Mouse (Mus musculus) frontal cortex, adult 2 months (tissue): ENCODE measurements at regions not wholly inside any gene's neighbourhood (a gene's known extent, or its start where the extent isn't known, plus 50 kb on each side); places are given as distances from the start of the nearest gene placed in this dataset.
"Not testable (repeated sequence)": the region's sequence is repeated elsewhere in the genome, so short reads cannot be mapped to it uniquely, and the experiment has no call there.

Experiments
- DNase-seq, 2 experiments: peaks; one replicate each; pipeline ENCODE4 v3.0.0; 2022; ENCODE audit warnings: low spot score in 1 of 2; ENCODE audit errors: extremely low spot score in 1 of 2

- DNase-seq: no peak
Observed at GRCm38 (mm10) chr1:176511467-176511866, 236.4 kb upstream of the Pld5 start.

GRCm38 (mm10) chr1:176505441-176505840, 230.3 kb upstream of the Pld5 start:
- DNase-seq: no peak

DNA sequence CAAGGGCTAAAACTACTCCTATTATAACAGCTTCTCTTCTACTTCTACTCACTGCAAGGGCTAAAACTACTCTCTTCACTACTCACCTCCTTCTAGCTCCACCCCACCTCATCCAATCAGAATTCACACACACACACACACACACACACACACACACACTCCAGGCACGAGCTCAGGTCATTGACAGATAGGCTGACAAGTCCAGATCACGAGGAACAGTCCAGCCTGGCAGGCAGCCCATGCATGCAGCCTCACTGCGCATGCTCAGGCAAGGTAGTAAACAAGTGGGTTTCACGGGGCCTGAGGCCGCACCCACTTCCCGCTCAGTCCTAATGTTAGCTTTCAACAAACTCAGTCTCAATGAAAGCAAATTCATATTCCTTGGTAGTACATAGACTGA, 229.6 kb upstream of the Pld5 start:
- not testable (repeated sequence) for DNase-seq

DNA sequence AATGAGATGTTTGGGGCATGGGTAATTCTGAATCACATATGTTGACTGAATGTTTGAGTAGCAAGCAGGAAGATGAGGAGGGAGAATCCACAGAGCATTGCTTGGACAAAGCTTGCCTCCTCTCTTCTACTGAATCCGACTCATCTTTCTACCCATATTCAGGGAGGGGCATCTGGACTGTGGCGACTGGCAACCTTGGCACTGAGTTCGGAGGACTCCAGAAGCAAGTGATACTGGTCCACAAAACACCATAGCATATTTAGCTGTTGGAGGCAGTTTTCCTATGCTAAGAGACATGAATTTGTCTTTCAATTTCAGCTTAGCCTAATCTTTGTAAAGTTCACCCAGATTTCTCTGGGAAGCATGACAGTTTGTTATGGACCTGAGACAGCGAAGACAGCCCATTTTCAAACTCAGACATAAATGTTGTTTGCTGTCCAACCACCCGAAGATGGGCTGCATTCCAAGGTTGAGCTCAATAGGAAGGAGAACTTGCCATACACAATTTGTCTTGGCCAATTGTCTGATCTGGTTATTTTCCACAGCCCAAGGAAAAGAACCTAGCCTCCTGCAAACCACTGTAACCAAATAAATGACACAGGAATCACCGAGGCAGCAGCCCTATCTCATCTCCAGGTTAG, 224.0 kb upstream of the Pld5 start:
- no peak for DNase-seq

DNA sequence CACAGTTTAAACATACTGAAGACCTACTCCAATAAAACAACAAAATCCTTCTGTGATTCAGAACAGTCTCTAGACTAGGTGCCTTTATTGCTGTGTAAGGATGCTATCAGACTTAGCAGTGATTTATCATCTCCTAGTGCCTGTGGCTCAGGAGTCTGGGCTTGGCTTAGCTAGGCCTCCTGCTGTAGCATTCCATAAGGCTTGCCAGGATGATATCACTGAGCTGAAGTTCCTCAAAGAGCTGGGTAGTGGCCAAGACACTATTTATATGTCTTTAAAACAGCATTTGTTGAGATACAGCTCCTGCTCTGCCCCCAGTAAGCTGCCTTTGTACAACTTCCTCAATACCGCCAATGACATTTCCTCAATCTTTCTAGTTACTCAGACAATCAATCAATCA, 193.4 kb upstream of the Pld5 start:
- DNase-seq: peak; percentile 5 to 53

DNA sequence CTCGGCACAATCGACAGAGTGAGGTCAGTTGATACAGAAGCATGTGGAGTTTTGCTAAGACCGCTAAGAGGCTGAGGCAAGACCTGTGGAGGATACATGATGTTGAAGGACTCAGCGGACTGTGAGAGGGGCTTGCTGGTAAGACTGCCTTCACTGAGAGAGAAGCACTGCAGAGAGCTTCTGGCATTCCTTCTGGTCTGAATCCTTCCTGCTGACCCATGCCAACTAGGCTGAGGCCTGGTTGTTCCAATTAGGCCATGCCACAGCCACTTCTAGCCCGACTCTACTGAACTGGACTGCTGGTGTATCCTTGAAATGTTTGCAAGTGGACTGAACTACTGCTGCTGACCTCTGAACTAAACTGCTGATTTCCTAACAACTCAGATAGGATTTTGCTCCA, 187.0 kb upstream of the Pld5 start:
- DNase-seq: no peak

DNA sequence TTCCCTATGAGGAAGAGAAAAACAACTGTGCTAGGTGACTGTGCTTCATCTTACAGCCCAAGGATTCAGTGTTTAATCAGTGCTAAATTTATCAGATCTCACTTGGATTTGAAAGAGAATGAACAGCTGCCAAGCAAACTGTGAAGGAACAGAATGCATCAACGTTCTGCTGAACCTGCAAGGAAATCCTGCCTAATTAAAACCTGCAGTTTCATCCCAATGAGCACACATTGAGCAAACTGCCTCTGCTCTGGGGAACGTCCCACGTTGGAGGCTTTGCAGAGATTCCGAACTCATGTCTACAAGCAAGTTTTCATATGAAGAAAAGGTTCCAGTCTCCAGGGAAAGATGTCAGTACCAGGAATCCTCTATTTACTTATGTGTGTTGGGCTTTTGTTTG, 171.6 kb upstream of the Pld5 start:
- DNase-seq: peak; percentile 18 to 33

- DNase-seq: peak in 1 of 2 experiments; percentile 16
Observed at GRCm38 (mm10) chr1:176443712-176444111, 168.6 kb upstream of the Pld5 start.

DNA sequence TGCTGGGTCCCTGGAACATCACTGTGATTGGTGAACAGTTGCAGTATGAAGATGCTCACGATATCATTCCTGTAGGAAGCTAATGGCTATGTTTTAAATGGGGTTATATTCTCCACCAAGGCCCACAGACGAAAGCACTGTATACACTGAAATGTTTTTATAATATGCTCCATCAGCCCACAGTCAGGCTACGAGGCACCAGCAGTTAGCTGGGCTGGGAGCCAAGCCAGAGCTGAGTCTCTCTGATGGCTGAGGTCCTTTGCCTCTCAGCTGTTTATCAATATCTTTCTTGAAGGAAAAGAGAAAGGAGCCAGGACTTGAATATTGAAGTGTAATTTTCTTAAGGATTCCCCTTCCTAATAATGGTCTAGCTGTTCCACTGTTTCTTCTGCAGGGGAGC, 165.1 kb upstream of the Pld5 start:
- DNase-seq: no peak

GRCm38 (mm10) chr1:176427835-176428234, 152.7 kb upstream of the Pld5 start:
- DNase-seq: no peak

DNA sequence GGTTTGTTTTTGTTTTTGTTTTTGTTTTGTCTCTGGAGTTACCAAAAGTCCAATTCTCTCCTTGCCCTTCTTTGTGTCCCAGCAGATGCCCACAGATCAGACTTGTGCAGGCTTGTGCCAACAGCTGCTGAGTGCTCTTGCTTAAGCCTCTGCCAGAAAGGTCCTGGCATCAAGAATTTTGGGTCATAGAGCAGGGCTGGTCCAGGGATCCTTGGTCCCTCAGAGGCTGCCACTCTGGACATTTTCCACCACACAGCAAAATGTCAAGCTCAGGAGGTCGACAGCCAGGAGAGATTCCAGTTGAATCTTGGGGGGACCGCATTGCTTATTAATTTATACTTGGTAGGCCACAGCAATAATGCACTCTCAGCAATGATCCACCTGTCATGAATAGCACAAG, 151.9 kb upstream of the Pld5 start:
- DNase-seq: no peak

GRCm38 (mm10) chr1:176417251-176417650, 142.1 kb upstream of the Pld5 start:
- peak in 1 of 2 experiments; percentile 30 for DNase-seq

DNA sequence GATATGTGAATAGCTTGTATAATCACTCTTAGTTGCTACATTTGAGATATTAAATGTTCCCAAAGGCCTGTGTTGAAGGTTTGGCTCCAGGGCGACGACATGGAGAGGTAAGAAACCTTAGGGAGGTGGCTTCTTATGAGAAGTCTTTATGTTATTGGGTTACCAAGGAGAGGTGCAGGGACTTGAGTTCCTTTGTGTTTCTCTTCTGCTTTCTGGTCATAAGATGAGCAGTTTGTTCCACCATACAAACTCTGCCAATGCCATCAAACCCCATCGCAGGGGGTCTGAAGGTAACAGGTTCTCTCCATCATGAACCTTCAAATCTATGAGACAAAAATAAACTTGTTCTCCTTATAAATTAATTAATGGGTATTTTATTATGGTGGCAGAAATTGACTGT, 129.0 kb upstream of the Pld5 start:
- DNase-seq: no peak

GRCm38 (mm10) chr1:176379645-176380044, 104.5 kb upstream of the Pld5 start:
- no peak for DNase-seq

- DNase-seq: no peak
Observed at GRCm38 (mm10) chr1:176366900-176367299, 91.8 kb upstream of the Pld5 start.

- no peak for DNase-seq
Observed at GRCm38 (mm10) chr1:176360957-176361356, 85.8 kb upstream of the Pld5 start.

DNA sequence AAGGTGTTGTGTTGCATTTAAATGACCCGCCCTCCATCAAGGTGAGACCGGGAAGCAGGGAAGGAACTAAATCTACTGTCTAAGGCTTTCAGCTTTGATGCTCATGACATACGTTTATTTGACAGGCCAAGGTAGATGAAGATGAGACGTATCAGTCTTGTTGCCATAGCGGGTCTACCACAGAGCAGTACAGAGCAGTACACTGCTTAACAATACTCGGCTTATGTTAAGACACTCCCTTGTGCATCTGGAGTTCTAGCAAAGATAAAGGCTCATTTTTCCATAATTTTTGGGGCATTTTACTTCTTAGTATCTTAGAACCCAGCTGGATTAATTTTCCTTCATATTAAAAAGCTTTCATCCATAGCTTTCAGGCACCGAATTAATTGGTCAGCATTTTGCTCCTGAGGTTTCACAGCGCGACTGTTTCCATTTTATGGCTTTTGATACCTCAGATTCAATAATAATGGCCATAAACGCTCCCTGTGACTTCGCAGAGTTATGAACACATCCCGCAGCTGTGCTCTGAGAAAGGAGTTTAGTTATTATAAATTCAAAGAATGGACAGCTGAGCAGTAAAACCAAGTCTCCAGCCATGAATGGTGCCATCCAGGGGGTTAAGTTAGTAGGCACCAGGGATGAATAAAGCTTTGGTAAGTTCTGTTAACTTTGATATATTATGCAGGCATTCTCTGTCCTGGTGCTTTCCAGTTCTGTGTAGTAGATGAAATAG, 85.0 kb upstream of the Pld5 start:
- DNase-seq: no peak

DNA sequence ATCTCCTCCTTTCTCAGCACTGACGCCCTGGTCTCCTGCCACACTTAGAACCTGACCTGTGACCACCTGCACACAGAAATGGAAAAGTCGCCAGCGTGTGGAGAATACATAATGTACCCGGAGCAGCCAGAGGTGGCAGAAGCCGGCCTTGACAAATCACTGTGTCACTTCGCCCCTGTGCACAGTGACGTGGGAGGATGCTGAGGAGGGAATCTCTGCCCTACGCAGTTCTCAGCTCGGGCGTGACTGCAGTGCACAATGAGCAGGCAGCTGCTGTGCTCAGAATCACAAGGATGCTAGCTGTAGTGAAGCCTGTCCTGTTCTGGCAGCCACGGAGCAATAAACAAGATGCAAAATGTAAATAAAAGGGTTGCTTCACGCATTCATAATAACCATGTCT, 80.2 kb upstream of the Pld5 start:
- DNase-seq: peak; percentile 20 to 70

DNA sequence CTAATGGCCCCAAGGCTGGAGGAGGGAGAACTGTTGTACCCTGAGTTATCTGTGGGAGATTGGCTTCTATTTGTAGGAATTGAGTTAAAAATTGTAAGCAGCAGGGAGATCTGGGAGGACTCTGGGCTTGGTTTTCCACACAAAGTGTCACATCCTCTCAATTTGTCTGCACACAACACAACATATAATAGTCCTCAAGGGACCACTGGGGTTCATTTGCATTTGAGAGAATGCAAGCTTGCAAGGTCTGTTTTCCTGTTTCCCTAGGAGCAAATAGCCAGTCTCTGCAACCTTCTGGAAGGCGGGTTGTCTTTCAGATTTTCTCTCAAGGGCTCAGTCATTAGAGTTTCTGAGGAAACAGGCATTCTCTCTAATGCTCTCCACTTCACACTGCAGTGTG, 79.8 kb upstream of the Pld5 start:
- DNase-seq: peak in 1 of 2 experiments; percentile 1

DNA sequence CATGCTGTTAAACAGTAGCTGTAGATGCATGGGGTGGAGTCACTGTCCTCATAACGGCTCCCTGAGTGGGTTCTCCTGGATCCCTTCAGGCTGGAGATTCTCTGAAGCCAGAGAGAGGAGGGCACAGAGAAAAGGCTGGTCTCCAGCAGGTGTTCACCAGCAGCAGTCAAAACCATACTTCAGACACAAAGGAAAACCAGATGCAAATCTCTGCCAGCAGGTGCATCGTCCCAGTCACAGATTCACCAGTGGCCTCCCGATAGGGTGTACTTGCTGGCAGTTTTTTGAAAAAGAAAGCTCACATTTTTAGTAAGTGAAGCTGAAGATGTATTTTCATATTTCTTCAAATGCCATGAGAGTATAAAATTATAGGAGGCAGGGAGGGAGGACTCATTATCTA, 77.6 kb upstream of the Pld5 start:
- DNase-seq: no peak

- no peak for DNase-seq
Observed at GRCm38 (mm10) chr1:176349909-176350495, 74.9 kb upstream of the Pld5 start.

GRCm38 (mm10) chr1:176348129-176348528, 73.0 kb upstream of the Pld5 start:
- no peak for DNase-seq
